Mouse (Mus musculus): ENCODE data around the gene Spop.

DNA sequence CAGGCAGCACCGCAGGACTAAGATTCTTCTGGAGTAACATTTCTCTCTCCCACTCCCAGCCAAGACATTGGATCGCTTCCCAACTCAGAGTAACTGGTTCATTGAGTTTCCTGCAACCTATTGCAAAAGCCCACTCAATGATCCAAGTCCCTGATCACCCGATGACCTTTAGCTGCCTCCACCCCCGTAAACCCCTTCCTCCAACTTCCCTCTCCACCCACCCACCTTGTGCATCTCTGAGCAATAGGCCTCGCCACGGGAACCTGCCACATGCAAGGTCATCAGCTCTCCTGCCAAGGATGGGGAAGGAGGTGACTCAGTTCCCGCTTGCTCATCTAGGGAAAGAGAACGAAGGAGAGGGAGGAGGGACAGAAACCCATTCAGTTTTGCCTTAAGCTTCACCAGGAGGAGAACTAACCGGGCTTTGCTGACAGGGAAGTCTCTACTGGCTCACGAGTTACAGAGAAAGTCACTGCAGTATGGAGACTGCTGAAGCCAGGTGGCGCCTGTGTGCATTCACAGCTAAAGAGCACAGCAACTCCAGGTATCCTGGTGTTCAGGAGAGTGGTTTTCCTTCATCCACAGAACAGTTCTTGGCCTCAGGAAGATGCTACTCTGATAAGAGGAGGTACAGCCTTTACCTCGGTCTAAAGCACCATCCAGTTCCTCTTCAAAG is 93.3 kb downstream of the Spop start:
- peak; percentile 60 for TF ChIP-seq CTCF (IDR thresholded peaks at IDR 0.05)
- TF ChIP-seq EP300 (IDR thresholded peaks at IDR 0.05): no peak

All from lung, postnatal 0 days (tissue).